Mouse (Mus musculus) lung, postnatal 14 days (tissue): ENCODE results near the gene Nsg2.
A peak's percentile ranks its signal among the peaks of the same experiment; 100 is the strongest.
"Not testable (repeated sequence)": the region's sequence is repeated elsewhere in the genome, so short reads cannot be mapped to it uniquely, and the experiment has no call there.

Experiments
- DNase-seq: peaks from one replicate; pipeline ENCODE4 v3.0.0; 2021

Nsg2 gene

GRCm38 (mm10) chr11:32000281-32000680 lies at the start of gene Nsg2:
Nsg2 (plus strand) TSS chr11:32000463.
- DNase-seq = peak; percentile 63

- no peak for DNase-seq
Observed at GRCm38 (mm10) chr11:31960071-31960470, 40.2 kb upstream of the Nsg2 start.

- DNase-seq = no peak
Observed at GRCm38 (mm10) chr11:31963993-31964392, 36.3 kb upstream of the Nsg2 start.

- peak; percentile 19 for DNase-seq
Observed at GRCm38 (mm10) chr11:31965256-31966134, 34.8 kb upstream of the Nsg2 start, which contains the start of gene 4930524B15Rik. 4930524B15Rik (plus strand) TSS chr11:31965592.

- DNase-seq = no peak
Observed at GRCm38 (mm10) chr11:31974132-31974531, 26.1 kb upstream of the Nsg2 start.

GRCm38 (mm10) chr11:31974826-31975225 lies 25.4 kb upstream of the Nsg2 start:
- no peak for DNase-seq

- no peak for DNase-seq
Observed at GRCm38 (mm10) chr11:31975678-31976077, 24.6 kb upstream of the Nsg2 start.

GRCm38 (mm10) chr11:31976137-31976536 lies 24.1 kb upstream of the Nsg2 start:
- DNase-seq = no peak

- not testable (repeated sequence) for DNase-seq
Observed at GRCm38 (mm10) chr11:31980089-31980488, 20.2 kb upstream of the Nsg2 start.

- no peak for DNase-seq
Observed at GRCm38 (mm10) chr11:31981830-31982229, 18.4 kb upstream of the Nsg2 start.

GRCm38 (mm10) chr11:31982247-31982943 lies 17.9 kb upstream of the Nsg2 start:
- not testable (repeated sequence) for DNase-seq

- no peak for DNase-seq
Observed at GRCm38 (mm10) chr11:31983249-31983648, 17.0 kb upstream of the Nsg2 start.

- DNase-seq = no peak
Observed at GRCm38 (mm10) chr11:31984786-31985185, 15.5 kb upstream of the Nsg2 start.

- DNase-seq = no peak
Observed at GRCm38 (mm10) chr11:31992535-31992934, 7.7 kb upstream of the Nsg2 start.

- DNase-seq = no peak
Observed at GRCm38 (mm10) chr11:31999716-32000115, 547 bp upstream of the Nsg2 start.

GRCm38 (mm10) chr11:32001181-32001910 lies 1.1 kb downstream of the Nsg2 start:
- no peak for DNase-seq

- no peak for DNase-seq
Observed at GRCm38 (mm10) chr11:32002670-32003072, 2.4 kb downstream of the Nsg2 start.

GRCm38 (mm10) chr11:32008049-32008448 lies 7.8 kb downstream of the Nsg2 start:
- not testable (repeated sequence) for DNase-seq

- DNase-seq = no peak
Observed at GRCm38 (mm10) chr11:32008852-32009251, 8.6 kb downstream of the Nsg2 start.

GRCm38 (mm10) chr11:32009961-32010662 lies 9.8 kb downstream of the Nsg2 start:
- peak; percentile 27 for DNase-seq

- DNase-seq = no peak
Observed at GRCm38 (mm10) chr11:32010663-32010970, 10.4 kb downstream of the Nsg2 start.

- peak; percentile 7 for DNase-seq
Observed at GRCm38 (mm10) chr11:32011867-32012603, 11.8 kb downstream of the Nsg2 start.
